13 mouse cellular contexts compared by ENCODE assay signal in the genomic region with DNA sequence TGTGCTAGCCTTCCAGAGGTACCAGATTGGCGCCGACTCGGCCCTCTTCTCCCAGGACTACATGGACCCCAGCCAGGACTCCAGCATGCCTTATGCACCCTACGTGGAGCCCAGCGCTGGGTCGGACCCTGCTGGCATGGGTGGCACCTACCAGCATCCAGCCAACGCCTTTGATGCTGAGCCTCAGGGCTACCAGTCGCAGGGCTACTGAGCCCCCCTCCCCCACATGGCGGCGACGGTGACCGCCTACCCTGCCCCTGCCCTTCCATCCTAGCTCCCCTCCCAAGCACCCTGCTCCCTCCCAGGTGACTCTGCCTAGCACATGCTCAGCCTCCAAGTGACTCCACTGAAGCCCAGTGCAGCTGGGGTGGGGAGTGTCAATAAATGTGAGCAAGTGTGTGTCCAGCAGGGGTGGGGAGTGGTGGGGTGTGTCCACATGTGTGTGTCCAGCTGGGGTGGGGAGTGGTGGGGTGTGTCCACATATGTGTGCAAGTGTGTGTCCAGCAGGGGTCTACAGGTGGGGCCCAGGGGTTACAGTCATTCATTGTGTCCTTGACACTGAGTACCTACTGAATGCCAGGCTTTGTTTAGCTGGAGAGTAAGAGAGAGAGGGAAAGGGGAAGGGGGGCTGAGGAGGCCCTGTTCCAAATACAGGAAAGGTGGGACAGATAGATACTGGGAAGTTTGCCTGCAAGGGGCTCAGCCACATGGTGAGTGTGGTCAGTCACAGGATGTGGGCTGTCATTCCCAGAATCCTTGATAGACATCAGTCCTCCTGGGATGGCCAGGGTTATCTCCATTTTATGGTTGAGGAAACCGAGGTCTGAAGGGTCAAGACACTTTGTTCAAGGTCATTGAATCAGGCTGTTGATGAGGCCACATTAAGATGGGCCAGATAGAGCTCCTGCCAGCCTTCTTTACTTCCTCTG. TPM values are rescaled to one million over a fixed set of nuclear protein-coding genes. Genes with fewer than 3 reads are reported as not detected.
DNase-seq lines count a peak whose midpoint lies in the region; ATAC-seq and TF ChIP-seq lines count a peak whose summit lies in the region.
"Had no signal": no experiment of that assay in that cellular context is flagged by ENCODE, and none has a peak within 500 bp of the region (broad histone marks: within the 10 kb centered on the region; RNA-seq: fewer than 3 reads in every experiment).

No protein-coding gene starts in this region.

- H3K9me3 ChIP-seq in hindbrain, embryonic 10.5 days = 0 out of 2 replicates have a peak, but pooled peaks cover 4% of the 10 kb centered on the region
- H3K9me3 ChIP-seq in hindbrain, embryonic 16.5 days (ENCODE audit: control insufficient read depth, low read length) = no peaks in the 10 kb centered on the region
- H3K9me3 ChIP-seq in limb, embryonic 15.5 days = no peaks in the 10 kb centered on the region
- H3K9me3 ChIP-seq: lung, embryonic 15.5 days had no signal

- no peak for TF ChIP-seq POLR2A in testis, adult 2 months (IDR thresholded peaks at IDR 0.05; ENCODE audit: control insufficient read depth, low read depth, low read length)

- no peak for DNase-seq in hindbrain, embryonic 10.5 days (ENCODE audit: low spot score)
- DNase-seq in testis, postnatal 14 days (ENCODE audit: low spot score) = no peak
- peak; percentile 51 for DNase-seq in testis, postnatal 10 days (ENCODE audit: low spot score)
- DNase-seq in left cerebral cortex, postnatal 4 days = no peak
- no peak for DNase-seq in urinary bladder, adult 18-20 months (ENCODE audit: low spot score in 2 of 2)
- DNase-seq: adrenal gland, postnatal 10 days; cerebellum, adult 2 months; gastrocnemius, postnatal 14 days had no signal

- intact Hi-C loops in left cerebral cortex, postnatal 4 days (cut with DNase I) = no loop called here

- peak overlapping the region; percentile 14 for H3K4me3 ChIP-seq in hindbrain, embryonic 10.5 days
- no peak overlapping the region for H3K4me3 ChIP-seq in hindbrain, embryonic 16.5 days (ENCODE audit: low read length)
- peak overlapping the region; percentile 82 for H3K4me3 ChIP-seq in testis, adult 2 months (ENCODE audit: control insufficient read depth, low read depth, low read length)
- H3K4me3 ChIP-seq in limb, embryonic 15.5 days = no peak overlapping the region
- H3K4me3 ChIP-seq: lung, embryonic 15.5 days had no signal

- H3K4me1 ChIP-seq in hindbrain, embryonic 10.5 days (replicated peaks) = peaks cover 22% of the 10 kb centered on the region
- no peaks in the 10 kb centered on the region for H3K4me1 ChIP-seq in hindbrain, embryonic 16.5 days (ENCODE audit: control insufficient read depth, insufficient read depth, low read depth, low read length)
- peaks cover 25% of the 10 kb centered on the region for H3K4me1 ChIP-seq in testis, adult 2 months (ENCODE audit: control insufficient read depth, insufficient read depth, low read length)
- H3K4me1 ChIP-seq in limb, embryonic 15.5 days = no peaks in the 10 kb centered on the region
- H3K4me1 ChIP-seq: lung, embryonic 15.5 days had no signal

- no peak for ATAC-seq in hindbrain, embryonic 16.5 days
- no peak for ATAC-seq in limb, embryonic 15.5 days (ENCODE audit: insufficient number of reproducible peaks, low FRiP score, low TSS enrichment, low read depth)
- ATAC-seq: inflammation-experienced regulatory T-cells, adult 6 months had no signal

- no peak for TF ChIP-seq CTCF in testis, adult 2 months (IDR thresholded peaks at IDR 0.05; ENCODE audit: control insufficient read depth, insufficient read depth, insufficient replicate concordance, low read depth, low read length)

- H3K27ac ChIP-seq in hindbrain, embryonic 10.5 days = peak overlapping the region; percentile 50
- H3K27ac ChIP-seq in hindbrain, embryonic 16.5 days (ENCODE audit: low read depth, low read length) = no peak overlapping the region
- H3K27ac ChIP-seq in testis, adult 2 months (ENCODE audit: control insufficient read depth, insufficient read depth, low read depth, low read length) = no peak overlapping the region
- no peak overlapping the region for H3K27ac ChIP-seq in limb, embryonic 15.5 days
- H3K27ac ChIP-seq: lung, embryonic 15.5 days had no signal

- no peak overlapping the region for H3K4me2 ChIP-seq in hindbrain, embryonic 16.5 days (ENCODE audit: low read length)
- 0 out of 2 replicates have a peak overlapping the region, but pooled peaks have one; percentile 3 for H3K4me2 ChIP-seq in limb, embryonic 15.5 days
- H3K4me2 ChIP-seq: lung, embryonic 15.5 days had no signal

- H3K36me3 ChIP-seq in hindbrain, embryonic 10.5 days = 0 out of 2 replicates have a peak, but pooled peaks cover 5% of the 10 kb centered on the region
- peaks cover 21% of the 10 kb centered on the region for H3K36me3 ChIP-seq in hindbrain, embryonic 16.5 days (ENCODE audit: control insufficient read depth, insufficient read depth, low read length)
- no peaks in the 10 kb centered on the region for H3K36me3 ChIP-seq in testis, adult 2 months (ENCODE audit: control insufficient read depth, insufficient read depth, low read length)
- H3K36me3 ChIP-seq in limb, embryonic 15.5 days = no peaks in the 10 kb centered on the region
- H3K36me3 ChIP-seq: lung, embryonic 15.5 days had no signal

- WGBS in hindbrain, embryonic 10.5 days = 72% methylated on average over 13 of the region's 13 CpGs
- WGBS in hindbrain, embryonic 16.5 days = 73% methylated on average over 13 of the region's 13 CpGs
- WGBS in limb, embryonic 15.5 days = 67% methylated on average over 13 of the region's 13 CpGs

- no peak overlapping the region for H3K9ac ChIP-seq in hindbrain, embryonic 16.5 days (ENCODE audit: low read depth, low read length)
- no peak overlapping the region for H3K9ac ChIP-seq in limb, embryonic 15.5 days
- H3K9ac ChIP-seq: lung, embryonic 15.5 days had no signal

- H3K27me3 ChIP-seq in hindbrain, embryonic 10.5 days (ENCODE audit: insufficient read depth, poor library complexity, severe bottlenecking) = no peaks in the 10 kb centered on the region
- H3K27me3 ChIP-seq in hindbrain, embryonic 16.5 days (replicated peaks; ENCODE audit: control insufficient read depth, insufficient read depth, low read length) = no peaks in the 10 kb centered on the region
- H3K27me3 ChIP-seq in testis, adult 2 months (ENCODE audit: control insufficient read depth, insufficient read depth, low read length) = no peaks in the 10 kb centered on the region
- no peaks in the 10 kb centered on the region for H3K27me3 ChIP-seq in limb, embryonic 15.5 days
- H3K27me3 ChIP-seq: lung, embryonic 15.5 days had no signal

RNA-seq across cellular contexts. Expression of a gene that starts 16.8 kb away (rescaled TPM):
- polyA plus RNA-seq in hindbrain, embryonic 10.5 days (2016; fragmentation: Nextera tagmentation; extraction: Ambion mirVana) = 41.3 and 42.8 TPM in 2 replicates
- 37.1 and 39.9 TPM in 2 replicates for polyA plus RNA-seq in hindbrain, embryonic 16.5 days (2015; fragmentation: Nextera tagmentation; extraction: Ambion mirVana)
- polyA plus RNA-seq in testis, adult 2 months (2012; rRNA removed) = 4.0 and 4.7 TPM in 2 replicates
- polyA plus RNA-seq in limb, embryonic 15.5 days (2015; fragmentation: Nextera tagmentation; extraction: Ambion mirVana) = 33.8 and 34.7 TPM in 2 replicates
- total RNA-seq in left cerebral cortex, postnatal 4 days (2021) = 10 to 100 TPM; 27.7 to 36.2 TPM

RNA-seq across cellular contexts. Expression of a gene that starts 24.5 kb away (rescaled TPM):
- polyA plus RNA-seq in hindbrain, embryonic 10.5 days (2016; fragmentation: Nextera tagmentation; extraction: Ambion mirVana) = 806 and 957 TPM in 2 replicates
- 523 and 556 TPM in 2 replicates for polyA plus RNA-seq in hindbrain, embryonic 16.5 days (2015; fragmentation: Nextera tagmentation; extraction: Ambion mirVana)
- 122 and 154 TPM in 2 replicates for polyA plus RNA-seq in testis, adult 2 months (2012; rRNA removed)
- 1,003 and 1,080 TPM in 2 replicates for polyA plus RNA-seq in limb, embryonic 15.5 days (2015; fragmentation: Nextera tagmentation; extraction: Ambion mirVana)
- 100 to 1,000 TPM; 535 to 552 TPM for total RNA-seq in left cerebral cortex, postnatal 4 days (2021)

RNA-seq across cellular contexts. Expression of a gene that starts 25.0 kb away (rescaled TPM):
- polyA plus RNA-seq in hindbrain, embryonic 10.5 days (2016; fragmentation: Nextera tagmentation; extraction: Ambion mirVana) = 7.6 and 7.7 TPM in 2 replicates
- polyA plus RNA-seq in hindbrain, embryonic 16.5 days (2015; fragmentation: Nextera tagmentation; extraction: Ambion mirVana) = 78.6 and 80.3 TPM in 2 replicates
- 7.9 and 8.5 TPM in 2 replicates for polyA plus RNA-seq in testis, adult 2 months (2012; rRNA removed)
- 10.4 and 12.0 TPM in 2 replicates for polyA plus RNA-seq in limb, embryonic 15.5 days (2015; fragmentation: Nextera tagmentation; extraction: Ambion mirVana)
- 100 to 1,000 TPM; 175 to 191 TPM for total RNA-seq in left cerebral cortex, postnatal 4 days (2021)

RNA-seq across cellular contexts. Expression of a gene that starts 57.4 kb away (rescaled TPM):
- 6.3 and 8.6 TPM in 2 replicates for polyA plus RNA-seq in hindbrain, embryonic 10.5 days (2016; fragmentation: Nextera tagmentation; extraction: Ambion mirVana)
- 15.7 and 15.8 TPM in 2 replicates for polyA plus RNA-seq in hindbrain, embryonic 16.5 days (2015; fragmentation: Nextera tagmentation; extraction: Ambion mirVana)
- 0.38 and 0.95 TPM in 2 replicates for polyA plus RNA-seq in testis, adult 2 months (2012; rRNA removed)
- polyA plus RNA-seq in limb, embryonic 15.5 days (2015; fragmentation: Nextera tagmentation; extraction: Ambion mirVana) = 3.4 and 3.5 TPM in 2 replicates
- 10 to 100 TPM; 80.4 to 83.1 TPM for total RNA-seq in left cerebral cortex, postnatal 4 days (2021)
- polyA plus RNA-seq: inflammation-experienced regulatory T-cells, adult 6 months had no signal

Comparison
In these comparisons a context has a peak if more than half of its experiments do, and no peak if none do; other contexts are left out.
1. H3K4me3 ChIP-seq: peak in hindbrain, embryonic 10.5 days (single experiment) and testis, adult 2 months (single experiment); none in hindbrain, embryonic 16.5 days (single experiment) and limb, embryonic 15.5 days (single experiment).